Mouse (Mus musculus) T-cell, adult 2 months (primary cell): ENCODE measurements around the gene Ibtk.

Source experiments
- DNase-seq: peaks from one replicate; pipeline ENCODE4 v3.0.0; 2022; ENCODE audit warnings: low spot score

Ibtk gene

GRCm38 (mm10) chr9:85701981-85702380 lies 47.2 kb downstream of the Ibtk start:
- no peak for DNase-seq

- DNase-seq = no peak
Measured at GRCm38 (mm10) chr9:85695606-85696005, 53.5 kb downstream of the Ibtk start.

DNA sequence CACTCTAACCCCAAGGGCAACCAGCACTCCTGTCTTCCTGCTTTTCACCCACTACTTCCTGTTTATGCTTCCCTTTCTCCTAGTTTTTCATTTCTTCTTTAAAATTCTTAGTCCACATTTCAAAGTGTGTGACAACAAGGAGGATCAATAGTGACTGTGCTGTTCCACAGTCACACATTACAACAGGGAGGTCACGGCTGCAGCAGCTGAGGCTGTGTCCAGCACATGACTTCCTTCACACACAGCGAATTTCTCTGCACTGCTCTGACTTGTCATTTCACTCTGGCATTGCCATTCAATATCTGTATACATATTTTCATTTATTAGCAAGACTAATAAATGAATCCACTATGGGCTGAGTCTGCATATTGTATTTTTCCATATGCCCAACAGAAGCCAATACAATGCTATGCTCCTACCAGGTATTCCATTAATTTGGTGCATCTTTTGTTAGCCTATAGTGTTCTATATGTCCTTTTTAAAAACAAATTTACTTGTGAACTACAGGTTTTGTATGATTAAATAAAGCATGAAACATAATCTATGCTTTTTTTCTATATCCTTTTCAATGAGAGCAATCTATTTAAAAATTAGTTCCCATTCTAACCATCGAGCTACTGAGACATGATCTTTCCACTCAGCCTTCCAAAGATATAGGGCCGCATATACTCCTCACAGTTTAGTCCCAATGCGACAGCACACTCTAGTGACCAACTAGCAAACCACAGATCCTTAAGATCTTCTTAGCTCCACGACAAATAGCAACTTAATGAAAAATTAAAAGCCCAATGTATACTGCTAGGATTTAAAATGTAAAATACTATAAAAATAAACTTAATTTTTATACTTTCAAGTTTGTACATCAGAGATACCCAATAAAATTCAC lies 55.7 kb downstream of the Ibtk start:
- DNase-seq = no peak

DNA sequence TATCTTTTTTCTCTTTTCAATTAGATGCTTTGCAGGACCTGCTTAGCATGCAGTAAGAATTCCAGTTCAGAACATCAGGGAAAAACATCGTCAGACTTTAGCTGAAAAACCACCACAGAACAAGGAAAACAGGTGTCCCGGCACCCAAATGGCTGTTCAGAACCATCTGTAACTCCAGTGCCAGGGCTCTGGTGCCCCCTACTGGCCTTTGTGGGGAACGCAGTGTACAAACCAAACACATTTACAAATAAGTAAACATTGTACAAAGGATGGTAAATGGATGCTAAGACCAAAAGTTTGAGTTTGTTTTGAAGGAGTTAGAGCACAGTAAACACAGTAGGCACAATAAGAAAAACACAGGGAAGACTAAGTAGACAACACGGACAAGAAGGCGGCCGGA lies 64.1 kb downstream of the Ibtk start:
- peak; percentile 28 for DNase-seq

DNA sequence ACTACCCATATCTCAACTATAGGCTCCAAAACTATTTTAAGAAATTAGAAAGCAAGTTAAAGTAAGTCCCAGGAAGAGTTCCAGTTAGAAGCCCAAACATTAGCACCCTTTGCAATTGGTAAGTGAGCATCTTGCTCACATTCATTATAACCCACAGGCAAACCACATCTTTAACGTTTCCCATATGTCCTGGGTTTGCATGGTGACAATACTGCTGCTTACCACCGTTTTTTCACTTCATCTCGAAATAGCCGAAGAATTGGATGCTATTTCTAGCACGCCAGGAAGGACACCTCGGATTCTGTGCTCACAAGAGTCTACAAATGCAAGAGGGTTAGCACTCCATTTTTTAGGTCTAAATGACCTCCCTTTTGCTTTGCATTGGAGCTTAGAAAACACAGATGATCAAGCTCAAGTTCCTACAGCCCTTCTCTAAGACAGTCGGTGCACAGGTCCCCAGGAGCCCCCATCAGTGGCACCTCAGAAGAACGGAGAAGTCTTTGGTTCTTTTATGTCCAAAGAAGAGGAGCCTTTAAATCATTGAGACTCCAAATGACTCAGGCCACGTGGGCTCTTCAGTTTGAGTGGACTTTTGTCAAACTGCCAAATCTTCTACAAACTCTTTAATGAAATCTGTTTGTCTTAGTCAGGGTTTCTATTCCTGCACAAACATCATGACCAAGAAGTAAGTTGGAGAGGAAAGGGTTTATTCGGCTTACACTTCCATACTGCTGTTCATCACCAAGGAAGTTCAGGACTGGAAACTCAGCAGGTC lies 73.8 kb downstream of the Ibtk start:
- no peak for DNase-seq

GRCm38 (mm10) chr9:85673907-85674481 lies 75.1 kb downstream of the Ibtk start:
- no peak for DNase-seq

GRCm38 (mm10) chr9:85671582-85672331 lies 77.4 kb downstream of the Ibtk start:
- DNase-seq = peak; percentile 14

DNA sequence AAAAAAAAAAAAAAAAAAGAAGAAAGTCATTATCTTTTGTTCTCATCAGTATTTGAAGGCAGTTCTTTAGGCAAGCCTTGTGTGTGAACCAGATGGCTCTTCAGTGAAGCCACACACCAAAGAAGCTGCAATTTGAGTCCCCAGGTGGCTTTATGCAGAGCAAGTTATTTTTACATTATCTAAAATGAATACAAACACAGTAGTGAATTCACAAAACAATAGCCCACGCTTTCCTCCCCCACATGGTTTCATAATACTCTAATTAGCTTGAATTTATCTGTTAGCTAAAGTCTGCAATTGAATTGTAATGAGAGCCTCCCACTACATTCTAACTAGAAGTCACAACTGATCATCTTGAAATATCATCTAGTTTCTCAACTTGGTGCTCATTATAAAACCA lies 84.8 kb downstream of the Ibtk start:
- DNase-seq = no peak

DNA sequence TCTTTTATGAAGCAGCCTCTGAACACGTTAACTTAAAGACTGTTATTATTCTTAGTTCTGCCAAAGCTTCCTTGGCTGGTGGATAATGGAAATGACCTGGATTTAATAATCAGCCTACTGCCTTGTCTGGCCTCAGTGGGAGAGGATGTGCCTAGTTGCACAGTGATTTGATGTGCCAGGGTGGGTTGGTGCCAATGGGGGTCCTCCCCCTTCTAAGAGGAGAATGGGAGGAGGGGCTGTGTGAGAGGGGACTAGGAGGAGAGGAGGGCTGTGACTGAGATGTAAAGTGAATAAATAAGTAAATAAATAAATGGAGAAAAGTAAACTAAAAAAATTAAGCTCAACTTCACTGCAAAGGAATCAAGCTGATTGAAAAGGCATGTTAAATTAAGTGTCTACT lies 85.3 kb downstream of the Ibtk start:
- no peak for DNase-seq

DNA sequence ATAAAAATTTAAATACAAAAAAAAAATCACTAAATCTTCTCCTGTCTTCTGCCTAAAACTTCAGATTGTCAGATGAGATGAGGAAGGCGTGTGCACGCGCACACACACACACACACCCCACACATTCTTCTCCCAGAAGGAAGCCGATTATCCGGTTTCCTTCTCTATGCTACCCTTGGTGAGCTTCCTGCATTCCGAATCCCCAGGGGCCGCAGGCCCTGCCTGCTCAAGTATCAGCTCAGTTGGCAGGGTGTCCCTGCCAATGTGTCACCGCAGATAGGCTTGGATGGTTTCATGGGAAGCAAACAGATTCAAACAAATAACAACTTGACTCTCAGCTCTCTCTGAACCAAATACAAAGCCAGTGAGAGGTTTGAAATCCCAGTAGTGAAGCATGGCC lies 86.0 kb downstream of the Ibtk start:
- no peak for DNase-seq

GRCm38 (mm10) chr9:85653401-85653800 lies 95.7 kb downstream of the Ibtk start:
- DNase-seq = no peak

- DNase-seq = no peak
Measured at GRCm38 (mm10) chr9:85638276-85638675, 110.9 kb downstream of the Ibtk start.
